Mouse (Mus musculus) kidney, adult 2 months (tissue): ENCODE results near the gene Zfp941.

Source experiments
- CTCF ChIP-seq: fragments of 200-500 bp; conservative IDR thresholded peaks from 2 replicates; pipeline ENCODE4 v1.5.1; 2011; ENCODE audit warnings: low read depth, mild to moderate bottlenecking, control low read depth, low read length, moderate library complexity, mixed read lengths; ENCODE audit not compliant: insufficient read depth, insufficient read length
- POLR2A ChIP-seq: fragments of 200-500 bp; IDR thresholded peaks from one replicate; pipeline ENCODE4 v1.6.1; 2011; ENCODE audit warnings: low read depth, low read length, control low read depth

- TF ChIP-seq CTCF (no peak), POLR2A (peak; percentile 51)
Observed at GRCm38 (mm10) chr7:140763447-140764020, 58.4 kb downstream of the Zfp941 start, which contains the start of gene Cyp2e1.
